Mouse (Mus musculus): ENCODE measurements around the gene Cntnap2.

GRCm38 (mm10) chr6:46414562-46414961, 1355.4 kb downstream of the Cntnap2 start:
- no peak for TF ChIP-seq CTCF (conservative IDR thresholded peaks at IDR 0.05; ENCODE audit: low read length)
- TF ChIP-seq NANOG (IDR thresholded peaks at IDR 0.05; ENCODE audit: borderline replicate concordance, low read length) = no peak
